In the genomic region with DNA sequence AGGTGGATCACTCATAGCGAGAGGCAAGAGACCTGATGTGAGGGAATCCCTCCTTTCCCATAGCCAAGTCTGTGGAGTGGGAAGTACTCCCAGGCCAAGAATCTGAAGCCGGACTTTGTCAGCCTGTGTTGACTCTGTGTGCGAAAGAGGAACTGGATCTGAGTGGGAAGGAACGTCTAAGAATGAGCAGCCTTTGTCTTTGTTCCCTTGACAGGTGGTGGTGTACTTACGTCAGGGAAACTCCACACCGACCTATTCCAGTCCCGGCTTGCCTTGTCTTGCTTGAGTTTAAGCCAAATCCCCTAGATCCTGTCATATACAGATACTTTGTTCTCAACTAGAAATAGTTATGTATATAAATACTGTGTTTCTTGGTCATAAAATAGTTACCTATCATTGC, we compare ENCODE assay signal across 1 mouse cellular context.
TF ChIP-seq lines count a peak whose summit lies in the region.

No protein-coding gene starts in this region.

TF ChIP-seq in CH12.LX, 34 proteins besides CTCF, POLR2A, EP300 and RAD21:
- TF ChIP-seq MYC (IDR thresholded peaks at IDR 0.05; ENCODE audit: low read depth, low read length) (peak; percentile 75; the same call in 1 of the 2 replicates), UBTF (IDR thresholded peaks at IDR 0.05; ENCODE audit: low read depth, low read length) (no peak), JUND (conservative IDR thresholded peaks at IDR 0.05; ENCODE audit: low read depth, low read length) (peak; percentile 64), TBP (conservative IDR thresholded peaks at IDR 0.05; ENCODE audit: low read depth, low read length) (0 out of 2 replicates have a peak, but pooled peaks have one; percentile 46), SMC3 (IDR thresholded peaks at IDR 0.05; ENCODE audit: low read depth, low read length) (no peak), ZMIZ1 (IDR thresholded peaks at IDR 0.05; ENCODE audit: low read depth, low read length) (no peak), USF2 (conservative IDR thresholded peaks at IDR 0.05; ENCODE audit: low read depth, low read length) (no peak), ELF1 (IDR thresholded peaks at IDR 0.05; ENCODE audit: low read depth, low read length) (peak; percentile 48; the same call in 1 of the 2 replicates), E2F4 (IDR thresholded peaks at IDR 0.05; ENCODE audit: insufficient replicate concordance, low read depth, low read length) (no peak), GABPA (IDR thresholded peaks at IDR 0.05; ENCODE audit: insufficient replicate concordance, low read depth, low read length) (no peak), BHLHE40 (IDR thresholded peaks at IDR 0.05; ENCODE audit: low read depth, low read length) (peak; percentile 61), TCF12 (IDR thresholded peaks at IDR 0.05; ENCODE audit: low read depth, low read length) (peak; percentile 95), ETS1 (conservative IDR thresholded peaks at IDR 0.05; ENCODE audit: low read depth, low read length) (peak; percentile 83), JUN (IDR thresholded peaks at IDR 0.05; ENCODE audit: insufficient read depth, low read depth, low read length) (peak; percentile 70; the same call in 1 of the 2 replicates), ZNF384 (IDR thresholded peaks at IDR 0.05; ENCODE audit: low read depth, low read length) (no peak), HCFC1 (IDR thresholded peaks at IDR 0.05; ENCODE audit: low read depth, low read length) (no peak), MEF2A (IDR thresholded peaks at IDR 0.05; ENCODE audit: borderline replicate concordance, low read depth, low read length) (peak; percentile 90), ZKSCAN1 (IDR thresholded peaks at IDR 0.05; ENCODE audit: borderline replicate concordance, low read depth, low read length) (no peak), MAFK (IDR thresholded peaks at IDR 0.05; ENCODE audit: insufficient replicate concordance, low read length) (no peak), USF1 (IDR thresholded peaks at IDR 0.05; ENCODE audit: low read depth, low read length) (no peak), SIN3A (IDR thresholded peaks at IDR 0.05; ENCODE audit: low read length) (peak; percentile 69), MAX (IDR thresholded peaks at IDR 0.05; ENCODE audit: low read length) (peak; percentile 79; the same call in 1 of the 2 replicates), NELFE (IDR thresholded peaks at IDR 0.05; ENCODE audit: low read depth, low read length) (no peak), CHD1 (IDR thresholded peaks at IDR 0.05; ENCODE audit: low read depth, low read length) (peak; percentile 98), POLR2AphosphoS2 (IDR thresholded peaks at IDR 0.05; ENCODE audit: low read depth, low read length) (no peak), IRF4 (IDR thresholded peaks at IDR 0.05; ENCODE audit: low read depth, low read length) (peak; percentile 90), PAX5 (IDR thresholded peaks at IDR 0.05; ENCODE audit: low read length) (no peak), RCOR1 (conservative IDR thresholded peaks at IDR 0.05; ENCODE audit: low read depth, low read length) (peak; percentile 80), MAZ (IDR thresholded peaks at IDR 0.05; ENCODE audit: low read depth, low read length) (0 out of 2 replicates have a peak, but pooled peaks have one; percentile 49), MXI1 (IDR thresholded peaks at IDR 0.05; ENCODE audit: low read depth, low read length) (peak; percentile 65; the same call in 1 of the 2 replicates), CHD2 (IDR thresholded peaks at IDR 0.05; ENCODE audit: low read length) (peak; percentile 61)
